Mouse (Mus musculus) liver, embryonic 14.5 days (tissue): ENCODE measurements at regions not wholly inside any gene's neighbourhood (a gene's known extent, or its start where the extent isn't known, plus 50 kb on each side); places are given as distances from the start of the nearest gene placed in this dataset.

Source experiments
- CTCF ChIP-seq: IDR thresholded peaks from 2 replicates; pipeline ENCODE4 v1.5.1; 2016; ENCODE audit warnings: antibody characterized with exemption, low read depth, control low read depth
- EP300 ChIP-seq: IDR thresholded peaks from 2 replicates; pipeline ENCODE4 v1.6.1; 2016; ENCODE audit warnings: antibody characterized with exemption, low read depth

DNA sequence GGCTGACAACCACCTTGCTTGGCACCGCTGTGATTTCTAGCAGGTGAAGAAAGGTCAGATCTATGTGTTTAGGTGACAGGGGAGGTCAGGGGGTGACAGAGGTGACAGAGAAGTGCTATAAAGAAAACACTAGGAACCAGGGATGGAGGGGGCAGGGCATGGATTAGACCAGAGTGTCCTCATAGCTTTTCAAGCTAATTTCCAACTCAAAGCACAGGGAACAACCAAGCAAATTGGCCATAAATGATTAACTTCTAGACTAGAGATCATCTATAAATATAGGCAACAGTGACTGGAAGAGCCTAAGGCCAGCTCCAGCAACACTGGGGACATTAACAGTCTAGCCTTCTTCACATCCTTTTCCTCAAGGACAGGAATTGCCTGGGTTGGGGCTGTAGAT, 72.9 kb upstream of the Dapk1 start:
- TF ChIP-seq CTCF (no peak), EP300 (no peak)
